Mouse (Mus musculus): ENCODE data around the gene Clcn6. TPM values are rescaled to one million over a fixed set of nuclear protein-coding genes. Genes with fewer than 3 reads are reported as not detected.
A peak's percentile ranks its signal among the peaks of the same experiment; 100 is the strongest.
"Not testable (repeated sequence)": the region's sequence is repeated elsewhere in the genome, so short reads cannot be mapped to it uniquely, and the experiment has no call there.

Clcn6 gene
- polyA plus RNA-seq, 1 experiment from 2014 or later, result 19.1 TPM

GRCm38 (mm10) chr4:148051046-148051776, 12.6 kb upstream of the Clcn6 start:
- WGBS, result 94% methylated on average over 13 of the region's 13 CpGs
- H3K36me3 ChIP-seq (ENCODE audit: control insufficient read depth, insufficient read depth, low read length), result peaks cover 76% of the 10 kb centered on the region
- ATAC-seq (no peak), DNase-seq (ENCODE audit: low spot score) (no peak)
- no peaks in the 10 kb centered on the region for H3K9me3 ChIP-seq (replicated peaks; ENCODE audit: control insufficient read depth, low read length)
- H3K9ac ChIP-seq (ENCODE audit: low read length), result no peak overlapping the region
- H3K4me3 ChIP-seq (ENCODE audit: low read depth, low read length), result no peak overlapping the region
- H3K27me3 ChIP-seq (replicated peaks; ENCODE audit: control insufficient read depth, insufficient read depth, low read length), result no peaks in the 10 kb centered on the region
- H3K4me1 ChIP-seq (ENCODE audit: control insufficient read depth, insufficient read depth, low read length), result no peaks in the 10 kb centered on the region; the same call in 1 of the 2 replicates
- H3K27ac ChIP-seq (ENCODE audit: low read depth, low read length), result no peak overlapping the region
- no peak overlapping the region for H3K4me2 ChIP-seq (ENCODE audit: low read length)

GRCm38 (mm10) chr4:148050396-148050914, 11.8 kb upstream of the Clcn6 start:
- H3K4me2 ChIP-seq (ENCODE audit: low read length); H3K9ac ChIP-seq (ENCODE audit: low read length); ATAC-seq; H3K27ac ChIP-seq (ENCODE audit: low read depth, low read length); H3K4me3 ChIP-seq (ENCODE audit: low read depth, low read length); H3K27me3 ChIP-seq (replicated peaks; ENCODE audit: control insufficient read depth, insufficient read depth, low read length); DNase-seq (ENCODE audit: low spot score); H3K9me3 ChIP-seq (replicated peaks; ENCODE audit: control insufficient read depth, low read length); H3K4me1 ChIP-seq (ENCODE audit: control insufficient read depth, insufficient read depth, low read length): not testable (repeated sequence)
- peaks cover 75% of the 10 kb centered on the region for H3K36me3 ChIP-seq (ENCODE audit: control insufficient read depth, insufficient read depth, low read length)
- 97% methylated on average over 3 of the region's 3 CpGs for WGBS

DNA sequence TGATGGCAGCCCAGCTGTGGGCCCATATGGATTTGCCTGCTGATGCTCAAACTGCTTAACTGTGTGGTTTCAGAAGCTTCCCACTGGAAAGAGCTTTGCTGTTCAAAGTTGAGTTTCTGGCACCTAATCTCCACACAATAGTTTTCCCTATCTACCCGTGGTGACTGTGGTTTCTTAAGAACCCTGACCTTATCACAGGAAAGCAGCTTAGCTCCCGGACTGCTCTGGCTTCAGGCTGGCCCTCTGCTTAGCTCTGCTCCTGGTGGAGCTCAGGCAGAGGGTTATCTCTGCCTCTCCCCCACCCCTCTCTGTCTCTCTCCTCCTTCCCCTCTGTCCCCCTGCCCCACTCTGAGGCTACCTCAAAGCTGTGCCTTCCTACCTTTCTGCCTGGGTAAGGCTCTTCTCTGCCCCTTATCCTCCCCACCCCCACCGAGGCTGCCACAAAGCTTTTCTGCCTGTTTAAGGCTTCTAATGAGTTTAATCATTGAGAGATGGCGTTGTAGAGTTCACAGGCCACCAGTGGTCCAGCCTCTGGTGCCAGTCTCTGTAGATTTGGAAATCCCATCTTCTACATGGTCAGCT, 7.9 kb upstream of the Clcn6 start:
- no peaks in the 10 kb centered on the region; the same call in none of the 2 replicates for H3K4me1 ChIP-seq (ENCODE audit: control insufficient read depth, insufficient read depth, low read length)
- peaks cover 56% of the 10 kb centered on the region for H3K36me3 ChIP-seq (ENCODE audit: control insufficient read depth, insufficient read depth, low read length)
- H3K9ac ChIP-seq (ENCODE audit: low read length), result no peak overlapping the region
- WGBS, result 41% methylated on average over 4 of the region's 4 CpGs
- DNase-seq (ENCODE audit: low spot score), result no peak
- no peak overlapping the region for H3K4me3 ChIP-seq (ENCODE audit: low read depth, low read length)
- ATAC-seq, result no peak
- H3K9me3 ChIP-seq (replicated peaks; ENCODE audit: control insufficient read depth, low read length), result no peaks in the 10 kb centered on the region
- no peak overlapping the region for H3K27ac ChIP-seq (ENCODE audit: low read depth, low read length)
- H3K4me2 ChIP-seq (ENCODE audit: low read length), result no peak overlapping the region
- H3K27me3 ChIP-seq (replicated peaks; ENCODE audit: control insufficient read depth, insufficient read depth, low read length), result no peaks in the 10 kb centered on the region

GRCm38 (mm10) chr4:148044113-148044512, 5.5 kb upstream of the Clcn6 start:
- ATAC-seq, result no peak
- DNase-seq (ENCODE audit: low spot score), result no peak
- Histone ChIP-seq H3K4me1 (ENCODE audit: control insufficient read depth, insufficient read depth, low read length) (peaks cover 22% of the 10 kb centered on the region), H3K36me3 (ENCODE audit: control insufficient read depth, insufficient read depth, low read length) (peaks cover 38% of the 10 kb centered on the region), H3K4me2 (ENCODE audit: low read length) (no peak overlapping the region), H3K27ac (ENCODE audit: low read depth, low read length) (no peak overlapping the region), H3K9me3 (replicated peaks; ENCODE audit: control insufficient read depth, low read length) (no peaks in the 10 kb centered on the region), H3K27me3 (replicated peaks; ENCODE audit: control insufficient read depth, insufficient read depth, low read length) (no peaks in the 10 kb centered on the region), H3K4me3 (ENCODE audit: low read depth, low read length) (no peak overlapping the region), H3K9ac (ENCODE audit: low read length) (no peak overlapping the region)
- WGBS, result 98% methylated on average over 2 of the region's 2 CpGs

DNA sequence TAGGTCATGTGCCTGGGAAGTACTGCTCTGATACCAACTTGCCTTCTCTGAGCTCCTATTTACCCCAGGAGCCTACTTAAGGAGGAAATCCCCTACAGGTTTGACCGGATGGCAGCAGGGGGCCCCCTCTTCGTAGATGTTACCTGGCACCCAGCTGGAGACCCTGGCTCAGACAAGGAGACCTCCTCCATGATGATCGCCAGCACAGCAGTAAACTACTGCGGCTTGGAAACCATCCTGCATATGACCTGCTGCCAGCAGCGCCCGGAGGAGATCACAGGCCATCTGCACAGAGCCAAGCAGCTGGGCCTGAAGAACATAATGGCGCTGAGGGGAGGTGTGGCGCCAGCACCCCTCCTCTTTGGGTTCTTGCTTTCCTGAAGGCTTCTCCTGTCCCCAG, 4.7 kb upstream of the Clcn6 start:
- not testable (repeated sequence) for H3K9ac ChIP-seq (ENCODE audit: low read length); ATAC-seq; H3K4me3 ChIP-seq (ENCODE audit: low read depth, low read length); H3K27ac ChIP-seq (ENCODE audit: low read depth, low read length); H3K27me3 ChIP-seq (replicated peaks; ENCODE audit: control insufficient read depth, insufficient read depth, low read length); DNase-seq (ENCODE audit: low spot score); H3K4me2 ChIP-seq (ENCODE audit: low read length); H3K9me3 ChIP-seq (replicated peaks; ENCODE audit: control insufficient read depth, low read length)
- Histone ChIP-seq H3K36me3 (ENCODE audit: control insufficient read depth, insufficient read depth, low read length) (peaks cover 34% of the 10 kb centered on the region), H3K4me1 (ENCODE audit: control insufficient read depth, insufficient read depth, low read length) (peaks cover 22% of the 10 kb centered on the region)
- WGBS, result 80% methylated on average over 7 of the region's 8 CpGs

- Histone ChIP-seq H3K9me3 (replicated peaks; ENCODE audit: control insufficient read depth, low read length) (no peaks in the 10 kb centered on the region), H3K27me3 (replicated peaks; ENCODE audit: control insufficient read depth, insufficient read depth, low read length) (no peaks in the 10 kb centered on the region), H3K36me3 (ENCODE audit: control insufficient read depth, insufficient read depth, low read length) (peaks cover 27% of the 10 kb centered on the region), H3K4me1 (ENCODE audit: control insufficient read depth, insufficient read depth, low read length) (peaks cover 28% of the 10 kb centered on the region), H3K9ac (ENCODE audit: low read length) (peak overlapping the region; percentile 63), H3K27ac (ENCODE audit: low read depth, low read length) (0 out of 2 replicates have a peak overlapping the region, but pooled peaks have one; percentile 15), H3K4me2 (ENCODE audit: low read length) (peak overlapping the region; percentile 88), H3K4me3 (ENCODE audit: low read depth, low read length) (peak overlapping the region; percentile 34)
- DNase-seq (ENCODE audit: low spot score) (no peak), ATAC-seq (no peak)
- 4% methylated on average over 16 of the region's 16 CpGs for WGBS
Observed at GRCm38 (mm10) chr4:148041611-148042191, 3.1 kb upstream of the Clcn6 start.

DNA sequence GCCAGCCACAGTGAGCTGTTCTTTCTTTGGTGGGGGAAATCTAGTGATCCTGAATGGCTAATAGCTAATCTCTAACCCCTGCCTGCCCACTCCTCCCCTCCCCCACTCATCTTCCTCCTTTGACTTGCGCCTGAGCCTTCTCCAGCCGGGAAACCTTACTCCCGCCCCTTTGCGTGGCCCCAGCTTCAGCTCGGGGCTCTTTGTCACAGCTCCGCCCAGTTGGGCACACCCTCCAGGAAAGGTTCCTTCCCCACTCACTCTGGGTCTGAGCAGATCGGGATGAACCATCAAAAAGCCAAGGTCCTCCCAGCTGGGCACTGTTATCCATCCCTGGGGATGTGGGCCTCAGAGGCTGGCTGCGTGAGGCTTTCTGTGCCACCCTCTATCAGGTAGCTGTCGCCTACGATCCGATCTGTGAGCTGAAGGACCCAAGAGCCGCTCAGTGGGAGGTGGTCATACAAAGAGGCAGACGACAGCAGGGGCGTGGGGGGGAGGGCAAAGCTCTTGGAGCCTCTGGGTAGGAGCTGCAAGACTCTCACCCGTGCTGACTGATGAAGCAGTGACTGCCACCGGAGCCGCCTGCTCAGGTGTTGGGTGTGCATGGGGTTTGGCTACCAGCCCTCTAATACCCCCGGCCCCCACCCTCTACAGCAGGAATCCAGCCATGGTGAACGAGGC, 2.5 kb upstream of the Clcn6 start:
- peak overlapping the region; percentile 63 for H3K9ac ChIP-seq (ENCODE audit: low read length)
- H3K4me2 ChIP-seq (ENCODE audit: low read length), result peak overlapping the region; percentile 88
- DNase-seq (ENCODE audit: low spot score) (peak; percentile 70), ATAC-seq (peak; percentile 18; the same call in 1 of the 2 replicates)
- H3K4me3 ChIP-seq (ENCODE audit: low read depth, low read length), result peak overlapping the region; percentile 34
- H3K9me3 ChIP-seq (replicated peaks; ENCODE audit: control insufficient read depth, low read length), result no peaks in the 10 kb centered on the region
- H3K36me3 ChIP-seq (ENCODE audit: control insufficient read depth, insufficient read depth, low read length), result peaks cover 32% of the 10 kb centered on the region
- H3K27ac ChIP-seq (ENCODE audit: low read depth, low read length), result peak overlapping the region; percentile 15
- H3K4me1 ChIP-seq (ENCODE audit: control insufficient read depth, insufficient read depth, low read length), result peaks cover 28% of the 10 kb centered on the region
- WGBS, result under 1% methylated on average over 19 of the region's 19 CpGs
- no peaks in the 10 kb centered on the region for H3K27me3 ChIP-seq (replicated peaks; ENCODE audit: control insufficient read depth, insufficient read depth, low read length)

GRCm38 (mm10) chr4:148040029-148040830, 1.6 kb upstream of the Clcn6 start:
- H3K4me2 ChIP-seq (ENCODE audit: low read length), result peak overlapping the region; percentile 88
- ATAC-seq, result no peak
- H3K4me3 ChIP-seq (ENCODE audit: low read depth, low read length), result peak overlapping the region; percentile 34; the same call in 1 of the 2 replicates
- peaks cover 29% of the 10 kb centered on the region for H3K36me3 ChIP-seq (ENCODE audit: control insufficient read depth, insufficient read depth, low read length)
- H3K9ac ChIP-seq (ENCODE audit: low read length), result peak overlapping the region; percentile 63
- DNase-seq (ENCODE audit: low spot score), result peak; percentile 16
- peaks cover 28% of the 10 kb centered on the region for H3K4me1 ChIP-seq (ENCODE audit: control insufficient read depth, insufficient read depth, low read length)
- no peaks in the 10 kb centered on the region for H3K9me3 ChIP-seq (replicated peaks; ENCODE audit: control insufficient read depth, low read length)
- 62% methylated on average over 15 of the region's 15 CpGs for WGBS
- H3K27ac ChIP-seq (ENCODE audit: low read depth, low read length), result peak overlapping the region; percentile 15
- H3K27me3 ChIP-seq (replicated peaks; ENCODE audit: control insufficient read depth, insufficient read depth, low read length), result no peaks in the 10 kb centered on the region
